Mouse (Mus musculus): ENCODE data around the gene Gm13289. TPM values are rescaled to one million over a fixed set of nuclear protein-coding genes. Genes with fewer than 3 reads are reported as not detected.
A peak's percentile ranks its signal among the peaks of the same experiment; 100 is the strongest.
"Not testable (repeated sequence)": the region's sequence is repeated elsewhere in the genome, so short reads cannot be mapped to it uniquely, and the experiment has no call there.

The Gm13289 gene
- polyA plus RNA-seq, 1 experiment from 2014 or later = not detected

DNA sequence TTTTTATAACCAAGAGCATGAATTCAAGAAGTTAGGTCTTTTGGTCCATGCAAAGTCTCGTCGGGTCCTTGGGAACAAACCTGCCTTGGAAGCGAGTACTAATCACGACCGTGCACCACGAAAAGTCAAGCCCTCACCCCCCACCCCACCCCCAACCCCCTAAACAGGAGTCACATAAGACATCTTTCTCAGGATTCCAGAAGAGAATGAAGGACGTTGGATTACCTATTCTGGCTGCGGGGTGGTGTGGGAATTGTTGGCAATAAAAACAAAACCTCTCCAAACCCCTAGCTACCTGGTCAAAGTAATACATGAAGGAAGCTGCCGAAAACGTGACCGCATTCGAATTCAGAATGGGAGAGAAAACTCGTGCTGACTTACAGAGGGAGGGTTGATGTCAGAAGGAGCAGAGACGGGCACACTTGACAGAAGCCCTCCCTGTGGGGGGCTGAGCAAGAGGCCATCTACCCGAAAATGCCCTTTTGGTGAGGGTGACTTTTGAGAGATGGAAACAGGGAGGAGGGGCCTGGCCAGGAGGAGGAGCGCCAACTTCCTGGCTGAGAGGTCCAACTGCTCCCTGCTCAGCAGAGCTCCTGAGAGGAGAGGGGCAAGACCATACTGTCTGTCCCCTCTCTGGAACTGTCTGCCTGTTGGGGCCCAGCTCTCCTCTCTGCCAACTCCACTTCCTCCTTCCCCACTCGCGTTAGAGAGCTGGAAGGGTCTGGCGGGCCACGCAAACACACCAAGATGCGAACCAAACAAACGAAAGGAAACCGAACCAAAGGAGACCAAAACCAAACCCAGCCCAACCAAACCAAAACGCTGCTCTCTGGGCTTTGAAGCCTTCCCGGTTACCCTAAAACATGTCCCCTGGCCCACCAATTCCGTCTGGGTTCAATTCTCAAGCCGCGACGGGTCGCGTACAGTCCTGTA, 19.9 kb upstream of the Gm13289 start:
- Histone ChIP-seq H3K27ac (ENCODE audit: low read depth, low read length) (peak overlapping the region; percentile 79), H3K9ac (ENCODE audit: low read depth, low read length) (peak overlapping the region; percentile 58), H3K4me2 (ENCODE audit: low read length) (peak overlapping the region; percentile 84), H3K4me3 (ENCODE audit: low read length) (peak overlapping the region; percentile 47)
- H3K9me3 ChIP-seq (ENCODE audit: control insufficient read depth, low read length); H3K4me1 ChIP-seq (ENCODE audit: control insufficient read depth, insufficient read depth, low read depth, low read length); H3K27me3 ChIP-seq (replicated peaks; ENCODE audit: control insufficient read depth, insufficient read depth, low read length); ATAC-seq; H3K36me3 ChIP-seq (ENCODE audit: control insufficient read depth, insufficient read depth, low read length): not testable (repeated sequence)
- 13% methylated on average over 28 of the region's 31 CpGs for WGBS

DNA sequence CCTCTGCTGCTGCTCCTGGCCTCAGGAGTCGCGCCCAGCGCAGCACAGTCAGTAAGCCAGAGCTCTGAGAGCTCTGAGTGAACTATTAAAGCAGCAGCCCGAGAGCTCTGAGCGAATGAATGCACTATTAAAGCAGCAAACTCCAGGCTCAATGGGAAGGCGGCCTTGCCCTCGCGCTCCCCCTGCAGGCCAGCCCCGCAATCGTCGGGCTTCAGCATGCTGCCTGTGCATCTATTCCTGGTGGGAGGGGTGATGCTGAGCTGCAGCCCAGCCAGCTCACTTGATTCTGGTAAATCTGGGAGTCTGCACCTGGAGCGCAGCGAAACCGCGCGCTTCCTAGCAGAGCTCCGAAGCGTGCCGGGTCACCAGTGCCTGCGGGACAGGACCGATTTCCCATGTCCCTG, 19.1 kb upstream of the Gm13289 start:
- ATAC-seq = peak; percentile 100
- H3K4me1 ChIP-seq (ENCODE audit: control insufficient read depth, insufficient read depth, low read depth, low read length); H3K36me3 ChIP-seq (ENCODE audit: control insufficient read depth, insufficient read depth, low read length); H3K9me3 ChIP-seq (ENCODE audit: control insufficient read depth, low read length); H3K27me3 ChIP-seq (replicated peaks; ENCODE audit: control insufficient read depth, insufficient read depth, low read length): not testable (repeated sequence)
- H3K4me3 ChIP-seq (ENCODE audit: low read length) = peak overlapping the region; percentile 47
- H3K27ac ChIP-seq (ENCODE audit: low read depth, low read length) = peak overlapping the region; percentile 79
- 0% methylated on average over 18 of the region's 21 CpGs for WGBS
- peak overlapping the region; percentile 58 for H3K9ac ChIP-seq (ENCODE audit: low read depth, low read length)
- H3K4me2 ChIP-seq (ENCODE audit: low read length) = peak overlapping the region; percentile 84

DNA sequence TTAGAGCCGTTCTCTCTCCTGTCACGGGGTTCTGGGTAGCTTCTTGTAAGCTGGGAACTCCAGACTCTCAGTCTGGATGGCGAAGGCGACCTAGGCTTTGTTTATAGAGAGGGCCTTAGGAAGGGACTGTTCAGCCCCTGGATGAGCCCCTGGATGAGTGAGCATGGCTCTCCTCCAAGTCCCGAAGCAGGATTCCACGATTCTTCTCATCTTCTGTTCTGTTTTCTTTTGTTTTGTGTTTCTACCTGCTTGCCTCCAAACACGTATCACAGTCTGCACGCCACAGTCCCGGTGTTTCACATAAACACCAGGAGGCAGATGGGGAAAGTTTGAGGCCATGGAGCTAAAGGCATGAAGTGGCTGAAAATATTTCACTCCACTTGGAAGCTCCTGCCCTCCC, 18.0 kb upstream of the Gm13289 start:
- not testable (repeated sequence) for H3K9ac ChIP-seq (ENCODE audit: low read depth, low read length); H3K27ac ChIP-seq (ENCODE audit: low read depth, low read length); H3K4me1 ChIP-seq (ENCODE audit: control insufficient read depth, insufficient read depth, low read depth, low read length); H3K27me3 ChIP-seq (replicated peaks; ENCODE audit: control insufficient read depth, insufficient read depth, low read length); ATAC-seq; H3K9me3 ChIP-seq (ENCODE audit: control insufficient read depth, low read length); H3K4me2 ChIP-seq (ENCODE audit: low read length); H3K4me3 ChIP-seq (ENCODE audit: low read length); H3K36me3 ChIP-seq (ENCODE audit: control insufficient read depth, insufficient read depth, low read length)
- 91% methylated on average over 9 of the region's 9 CpGs for WGBS

DNA sequence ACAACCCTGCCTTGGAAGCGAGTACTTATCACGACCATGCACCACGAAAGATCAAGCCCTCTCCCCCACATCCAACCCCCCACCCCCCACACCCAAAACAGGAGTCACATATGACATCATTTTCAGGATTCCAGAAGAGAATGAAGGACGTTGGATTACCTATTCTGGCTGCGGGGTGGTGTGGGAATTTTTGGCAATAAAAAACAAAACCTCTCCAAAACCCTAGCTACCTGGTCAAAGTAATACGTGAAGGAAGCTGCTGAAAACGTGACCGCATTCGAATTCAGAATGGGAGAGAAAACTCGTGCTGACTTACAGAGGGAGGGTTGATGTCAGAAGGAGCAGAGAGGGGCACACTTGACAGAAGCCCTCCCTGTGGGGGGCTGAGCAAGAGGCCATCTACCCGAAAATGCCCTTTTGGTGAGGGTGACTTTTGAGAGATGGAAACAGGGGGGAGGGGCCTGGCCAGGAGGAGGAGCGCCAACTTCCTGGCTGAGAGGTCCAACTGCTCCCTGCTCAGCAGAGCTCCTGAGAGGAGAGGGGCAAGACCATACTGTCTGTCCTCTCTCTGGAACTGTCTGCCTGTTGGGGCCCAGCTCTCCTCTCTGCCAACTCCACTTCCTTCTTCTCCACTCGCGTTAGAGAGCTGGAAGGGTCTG, 17.0 kb upstream of the Gm13289 start, which contains the start of gene Gm13283:
TSS of gene Gm13283 (plus strand) at position 510 of the 659 bp plus-strand sequence.
- not testable (repeated sequence) for H3K9ac ChIP-seq (ENCODE audit: low read depth, low read length); H3K4me1 ChIP-seq (ENCODE audit: control insufficient read depth, insufficient read depth, low read depth, low read length); H3K27ac ChIP-seq (ENCODE audit: low read depth, low read length); H3K27me3 ChIP-seq (replicated peaks; ENCODE audit: control insufficient read depth, insufficient read depth, low read length); H3K9me3 ChIP-seq (ENCODE audit: control insufficient read depth, low read length); ATAC-seq; H3K36me3 ChIP-seq (ENCODE audit: control insufficient read depth, insufficient read depth, low read length)
- 30% methylated on average over 8 of the region's 14 CpGs for WGBS
- Histone ChIP-seq H3K4me3 (ENCODE audit: low read length) (peak within 1 kb of the TSS; percentile 37), H3K4me2 (ENCODE audit: low read length) (peak within 1 kb of the TSS; percentile 57)

DNA sequence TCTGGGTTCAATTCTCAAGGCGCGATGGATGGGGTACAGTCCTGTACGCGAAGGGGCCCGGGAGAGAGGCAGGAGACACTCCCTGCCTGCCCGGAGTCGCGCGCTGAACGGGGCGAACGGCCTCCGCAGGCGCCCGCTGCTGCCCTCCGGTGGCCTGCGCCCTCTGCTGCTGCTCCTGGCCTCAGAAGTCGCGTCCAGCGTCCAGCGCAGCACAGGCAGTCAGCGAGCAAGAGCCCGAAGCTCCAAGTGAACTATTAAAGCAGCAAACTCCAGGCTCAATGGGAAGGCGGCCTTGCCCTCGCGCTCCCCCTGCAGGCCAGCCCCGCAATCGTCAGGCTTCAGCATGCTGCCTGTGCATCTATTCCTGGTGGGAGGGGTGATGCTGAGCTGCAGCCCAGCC, 16.3 kb upstream of the Gm13289 start:
- WGBS = 1% methylated on average over 15 of the region's 28 CpGs
- H3K4me2 ChIP-seq (ENCODE audit: low read length) = peak overlapping the region; percentile 57
- H3K4me1 ChIP-seq (ENCODE audit: control insufficient read depth, insufficient read depth, low read depth, low read length); H3K36me3 ChIP-seq (ENCODE audit: control insufficient read depth, insufficient read depth, low read length); H3K9me3 ChIP-seq (ENCODE audit: control insufficient read depth, low read length); H3K27ac ChIP-seq (ENCODE audit: low read depth, low read length); H3K9ac ChIP-seq (ENCODE audit: low read depth, low read length); ATAC-seq; H3K27me3 ChIP-seq (replicated peaks; ENCODE audit: control insufficient read depth, insufficient read depth, low read length): not testable (repeated sequence)
- peak overlapping the region; percentile 37 for H3K4me3 ChIP-seq (ENCODE audit: low read length)

DNA sequence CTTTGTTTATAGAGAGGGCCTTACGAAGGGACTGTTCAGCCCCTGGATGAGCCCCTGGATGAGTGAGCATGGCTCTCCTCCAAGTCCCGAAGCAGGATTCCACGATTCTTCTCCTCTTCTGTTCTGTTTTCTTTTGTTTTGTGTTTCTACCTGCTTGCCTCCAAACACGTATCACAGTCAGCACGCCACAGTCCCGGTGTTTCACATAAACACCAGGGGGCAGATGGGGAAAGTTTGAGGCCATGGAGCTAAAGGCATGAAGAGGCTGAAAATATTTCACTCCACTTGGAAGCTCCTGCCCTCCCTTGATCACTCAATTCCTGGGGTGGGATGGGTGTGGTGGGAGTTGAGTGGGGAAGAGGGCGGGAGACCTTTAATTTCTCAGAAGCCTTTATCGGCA, 14.9 kb upstream of the Gm13289 start:
- H3K9ac ChIP-seq (ENCODE audit: low read depth, low read length); H3K4me1 ChIP-seq (ENCODE audit: control insufficient read depth, insufficient read depth, low read depth, low read length); H3K4me2 ChIP-seq (ENCODE audit: low read length); H3K27ac ChIP-seq (ENCODE audit: low read depth, low read length); H3K36me3 ChIP-seq (ENCODE audit: control insufficient read depth, insufficient read depth, low read length); ATAC-seq; H3K27me3 ChIP-seq (replicated peaks; ENCODE audit: control insufficient read depth, insufficient read depth, low read length); H3K9me3 ChIP-seq (ENCODE audit: control insufficient read depth, low read length); H3K4me3 ChIP-seq (ENCODE audit: low read length): not testable (repeated sequence)
- 85% methylated on average over 6 of the region's 8 CpGs for WGBS

DNA sequence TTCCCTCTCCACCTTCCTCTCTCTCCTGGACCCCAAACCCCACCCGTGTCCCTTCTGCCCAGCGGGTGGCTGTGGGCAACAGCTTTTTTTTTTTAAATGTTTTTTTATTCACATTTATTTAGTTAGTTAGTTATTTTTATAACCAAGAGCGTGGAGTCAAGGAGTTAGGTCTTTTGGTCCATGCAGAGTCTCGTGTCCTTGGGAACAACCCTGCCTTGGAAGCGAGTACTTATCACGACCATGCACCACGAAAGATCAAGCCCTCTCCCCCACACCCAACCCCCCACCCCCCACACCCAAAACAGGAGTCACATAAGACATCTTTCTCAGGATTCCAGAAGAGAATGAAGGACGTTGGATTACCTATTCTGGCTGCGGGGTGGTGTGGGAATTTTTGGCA, 14.4 kb upstream of the Gm13289 start:
- not testable (repeated sequence) for H3K4me3 ChIP-seq (ENCODE audit: low read length); H3K9me3 ChIP-seq (ENCODE audit: control insufficient read depth, low read length); H3K36me3 ChIP-seq (ENCODE audit: control insufficient read depth, insufficient read depth, low read length); ATAC-seq; H3K9ac ChIP-seq (ENCODE audit: low read depth, low read length); H3K27me3 ChIP-seq (replicated peaks; ENCODE audit: control insufficient read depth, insufficient read depth, low read length); H3K4me2 ChIP-seq (ENCODE audit: low read length); H3K27ac ChIP-seq (ENCODE audit: low read depth, low read length); H3K4me1 ChIP-seq (ENCODE audit: control insufficient read depth, insufficient read depth, low read depth, low read length)
- WGBS = 59% methylated on average over 8 of the region's 9 CpGs

DNA sequence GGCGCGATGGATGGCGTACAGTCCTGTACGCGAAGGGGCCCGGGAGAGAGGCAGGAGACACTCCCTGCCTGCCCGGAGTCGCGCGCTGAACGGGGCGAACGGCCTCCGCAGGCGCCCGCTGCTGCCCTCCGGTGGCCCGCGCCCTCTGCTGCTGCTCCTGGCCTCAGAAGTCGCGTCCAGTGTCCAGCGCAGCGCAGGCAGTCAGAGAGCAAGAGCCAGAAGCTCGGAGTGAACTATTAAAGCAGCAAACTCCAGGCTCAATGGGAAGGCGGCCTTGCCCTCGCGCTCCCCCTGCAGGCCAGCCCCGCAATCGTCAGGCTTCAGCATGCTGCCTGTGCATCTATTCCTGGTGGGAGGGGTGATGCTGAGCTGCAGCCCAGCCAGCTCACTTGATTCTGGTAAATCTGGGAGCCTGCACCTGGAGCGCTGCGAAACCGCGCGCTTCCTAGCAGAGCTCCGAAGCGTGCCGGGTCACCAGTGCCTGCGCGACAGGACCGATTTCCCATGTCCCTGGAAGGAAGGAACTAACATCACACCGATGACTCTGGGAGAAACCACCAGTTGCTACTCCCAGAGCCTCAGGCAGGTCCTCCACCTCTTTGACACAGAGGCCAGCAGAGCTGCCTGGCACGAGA, 13.2 kb upstream of the Gm13289 start:
- WGBS = 3% methylated on average over 18 of the region's 42 CpGs
- not testable (repeated sequence) for H3K36me3 ChIP-seq (ENCODE audit: control insufficient read depth, insufficient read depth, low read length); H3K9ac ChIP-seq (ENCODE audit: low read depth, low read length); ATAC-seq; H3K27ac ChIP-seq (ENCODE audit: low read depth, low read length); H3K4me1 ChIP-seq (ENCODE audit: control insufficient read depth, insufficient read depth, low read depth, low read length); H3K9me3 ChIP-seq (ENCODE audit: control insufficient read depth, low read length); H3K27me3 ChIP-seq (replicated peaks; ENCODE audit: control insufficient read depth, insufficient read depth, low read length)
- H3K4me2 ChIP-seq (ENCODE audit: low read length) = peak overlapping the region; percentile 60
- H3K4me3 ChIP-seq (ENCODE audit: low read length) = peak overlapping the region; percentile 40

DNA sequence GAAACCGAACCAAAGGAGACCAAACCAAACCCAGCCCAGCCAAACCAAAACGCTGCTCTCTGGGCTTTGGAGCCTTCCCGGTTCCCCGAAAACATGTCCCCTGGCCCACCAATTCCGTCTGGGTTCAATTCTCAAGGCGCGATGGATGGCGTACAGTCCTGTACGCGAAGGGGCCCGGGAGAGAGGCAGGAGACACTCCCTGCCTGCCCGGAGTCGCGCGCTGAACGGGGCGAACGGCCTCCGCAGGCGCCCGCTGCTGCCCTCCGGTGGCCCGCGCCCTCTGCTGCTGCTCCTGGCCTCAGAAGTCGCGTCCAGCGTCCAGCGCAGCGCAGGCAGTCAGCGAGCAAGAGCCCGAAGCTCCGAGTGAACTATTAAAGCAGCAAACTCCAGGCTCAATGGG, 3.2 kb upstream of the Gm13289 start, which contains the start of gene Gm13290:
TSS of gene Gm13290 (plus strand) at position 301 of the 400 bp plus-strand sequence.
- H3K9ac ChIP-seq (ENCODE audit: low read depth, low read length); H3K27me3 ChIP-seq (replicated peaks; ENCODE audit: control insufficient read depth, insufficient read depth, low read length); H3K27ac ChIP-seq (ENCODE audit: low read depth, low read length); H3K4me1 ChIP-seq (ENCODE audit: control insufficient read depth, insufficient read depth, low read depth, low read length); H3K4me2 ChIP-seq (ENCODE audit: low read length); H3K9me3 ChIP-seq (ENCODE audit: control insufficient read depth, low read length); ATAC-seq; H3K36me3 ChIP-seq (ENCODE audit: control insufficient read depth, insufficient read depth, low read length); H3K4me3 ChIP-seq (ENCODE audit: low read length): not testable (repeated sequence)
- no CpG with 5 or more reads among the region's 32 CpGs for WGBS
